Mouse (Mus musculus): ENCODE results near the gene Dab1.

GRCm38 (mm10) chr4:104371136-104371535 is 752.0 kb downstream of the Dab1 start:
- TF ChIP-seq EP300 (IDR thresholded peaks at IDR 0.05; ENCODE audit: low read depth) (no peak), CTCF (IDR thresholded peaks at IDR 0.05; ENCODE audit: low read depth) (no peak)
